Mouse (Mus musculus): Measurements from ENCODE around the gene Ulk1. TPM values are rescaled to one million over a fixed set of nuclear protein-coding genes. Genes with fewer than 3 reads are reported as not detected.

The Ulk1 gene
- polyA plus RNA-seq, 1 experiment from 2014 or later: 47.5 TPM

- H3K9me3 ChIP-seq (ENCODE audit: control insufficient read depth, low read length): no peaks in the 10 kb centered on the region
- ATAC-seq: no peak
- H3K4me1 ChIP-seq (replicated peaks; ENCODE audit: control insufficient read depth, insufficient read depth, low read length): peaks cover 55% of the 10 kb centered on the region
- 89% methylated on average over 1 of the region's 1 CpGs for WGBS
- no peaks in the 10 kb centered on the region for H3K27me3 ChIP-seq (replicated peaks; ENCODE audit: control insufficient read depth, insufficient read depth, low read length)
- no peak overlapping the region for H3K4me3 ChIP-seq (replicated peaks; ENCODE audit: low read length)
- H3K9ac ChIP-seq (replicated peaks; ENCODE audit: low read depth, low read length): no peak overlapping the region
- H3K36me3 ChIP-seq (ENCODE audit: control insufficient read depth, insufficient read depth): 0 out of 2 replicates have a peak, but pooled peaks cover 2% of the 10 kb centered on the region
- H3K4me2 ChIP-seq (ENCODE audit: low read length): peak overlapping the region; percentile 8
- H3K27ac ChIP-seq (ENCODE audit: low read length): no peak overlapping the region
These were observed 3.2 kb downstream of the Ulk1 start for GRCm38 (mm10) chr5:110806676-110807075.

GRCm38 (mm10) chr5:110806154-110806553, 3.7 kb downstream of the Ulk1 start:
- Histone ChIP-seq H3K27ac (ENCODE audit: low read length) (no peak overlapping the region), H3K9ac (replicated peaks; ENCODE audit: low read depth, low read length) (no peak overlapping the region), H3K36me3 (ENCODE audit: control insufficient read depth, insufficient read depth) (0 out of 2 replicates have a peak, but pooled peaks cover 2% of the 10 kb centered on the region), H3K27me3 (replicated peaks; ENCODE audit: control insufficient read depth, insufficient read depth, low read length) (no peaks in the 10 kb centered on the region), H3K4me2 (ENCODE audit: low read length) (peak overlapping the region; percentile 13), H3K4me1 (replicated peaks; ENCODE audit: control insufficient read depth, insufficient read depth, low read length) (peaks cover 55% of the 10 kb centered on the region), H3K4me3 (replicated peaks; ENCODE audit: low read length) (no peak overlapping the region), H3K9me3 (ENCODE audit: control insufficient read depth, low read length) (no peaks in the 10 kb centered on the region)
- 87% methylated on average over 4 of the region's 4 CpGs for WGBS
- no peak for ATAC-seq

- H3K4me2 ChIP-seq (ENCODE audit: low read length): no peak overlapping the region
- no peak overlapping the region for H3K27ac ChIP-seq (ENCODE audit: low read length)
- no peaks in the 10 kb centered on the region for H3K9me3 ChIP-seq (ENCODE audit: control insufficient read depth, low read length)
- H3K9ac ChIP-seq (replicated peaks; ENCODE audit: low read depth, low read length): no peak overlapping the region
- no peaks in the 10 kb centered on the region for H3K27me3 ChIP-seq (replicated peaks; ENCODE audit: control insufficient read depth, insufficient read depth, low read length)
- no peak overlapping the region for H3K4me3 ChIP-seq (replicated peaks; ENCODE audit: low read length)
- ATAC-seq: no peak
- 0 out of 2 replicates have a peak, but pooled peaks cover 2% of the 10 kb centered on the region for H3K36me3 ChIP-seq (ENCODE audit: control insufficient read depth, insufficient read depth)
- peaks cover 55% of the 10 kb centered on the region for H3K4me1 ChIP-seq (replicated peaks; ENCODE audit: control insufficient read depth, insufficient read depth, low read length)
- WGBS: 90% methylated on average over 7 of the region's 7 CpGs
These were observed 5.7 kb downstream of the Ulk1 start for GRCm38 (mm10) chr5:110804012-110804743.

- no peak for ATAC-seq
- no peak overlapping the region for H3K4me3 ChIP-seq (replicated peaks; ENCODE audit: low read length)
- no peaks in the 10 kb centered on the region for H3K27me3 ChIP-seq (replicated peaks; ENCODE audit: control insufficient read depth, insufficient read depth, low read length)
- H3K27ac ChIP-seq (ENCODE audit: low read length): no peak overlapping the region
- H3K4me1 ChIP-seq (replicated peaks; ENCODE audit: control insufficient read depth, insufficient read depth, low read length): peaks cover 43% of the 10 kb centered on the region
- H3K9me3 ChIP-seq (ENCODE audit: control insufficient read depth, low read length): no peaks in the 10 kb centered on the region
- H3K9ac ChIP-seq (replicated peaks; ENCODE audit: low read depth, low read length): no peak overlapping the region
- H3K4me2 ChIP-seq (ENCODE audit: low read length): no peak overlapping the region
- peaks cover 11% of the 10 kb centered on the region; the same call in 1 of the 2 replicates for H3K36me3 ChIP-seq (ENCODE audit: control insufficient read depth, insufficient read depth)
These were observed 7.1 kb downstream of the Ulk1 start for GRCm38 (mm10) chr5:110802809-110803208.

- H3K4me3 ChIP-seq (replicated peaks; ENCODE audit: low read length): no peak overlapping the region
- peaks cover 37% of the 10 kb centered on the region for H3K4me1 ChIP-seq (replicated peaks; ENCODE audit: control insufficient read depth, insufficient read depth, low read length)
- no peaks in the 10 kb centered on the region for H3K27me3 ChIP-seq (replicated peaks; ENCODE audit: control insufficient read depth, insufficient read depth, low read length)
- peaks cover 14% of the 10 kb centered on the region; the same call in 1 of the 2 replicates for H3K36me3 ChIP-seq (ENCODE audit: control insufficient read depth, insufficient read depth)
- no peaks in the 10 kb centered on the region for H3K9me3 ChIP-seq (ENCODE audit: control insufficient read depth, low read length)
- no peak overlapping the region for H3K27ac ChIP-seq (ENCODE audit: low read length)
- no peak for ATAC-seq
- H3K4me2 ChIP-seq (ENCODE audit: low read length): no peak overlapping the region
- WGBS: 85% methylated on average over 4 of the region's 4 CpGs
- no peak overlapping the region for H3K9ac ChIP-seq (replicated peaks; ENCODE audit: low read depth, low read length)
These were observed 7.7 kb downstream of the Ulk1 start for GRCm38 (mm10) chr5:110802186-110802585.

GRCm38 (mm10) chr5:110801036-110801624, 8.8 kb downstream of the Ulk1 start:
- WGBS: 86% methylated on average over 3 of the region's 3 CpGs
- Histone ChIP-seq H3K27me3 (replicated peaks; ENCODE audit: control insufficient read depth, insufficient read depth, low read length) (no peaks in the 10 kb centered on the region), H3K4me3 (replicated peaks; ENCODE audit: low read length) (no peak overlapping the region), H3K27ac (ENCODE audit: low read length) (no peak overlapping the region), H3K9ac (replicated peaks; ENCODE audit: low read depth, low read length) (no peak overlapping the region), H3K9me3 (ENCODE audit: control insufficient read depth, low read length) (no peaks in the 10 kb centered on the region), H3K36me3 (ENCODE audit: control insufficient read depth, insufficient read depth) (peaks cover 24% of the 10 kb centered on the region), H3K4me2 (ENCODE audit: low read length) (no peak overlapping the region), H3K4me1 (replicated peaks; ENCODE audit: control insufficient read depth, insufficient read depth, low read length) (peaks cover 26% of the 10 kb centered on the region)
- no peak for ATAC-seq

- H3K4me3 ChIP-seq (replicated peaks; ENCODE audit: low read length): no peak overlapping the region
- no peak overlapping the region for H3K4me2 ChIP-seq (ENCODE audit: low read length)
- no peaks in the 10 kb centered on the region for H3K27me3 ChIP-seq (replicated peaks; ENCODE audit: control insufficient read depth, insufficient read depth, low read length)
- H3K9ac ChIP-seq (replicated peaks; ENCODE audit: low read depth, low read length): no peak overlapping the region
- peaks cover 55% of the 10 kb centered on the region for H3K36me3 ChIP-seq (ENCODE audit: control insufficient read depth, insufficient read depth)
- no peak overlapping the region for H3K27ac ChIP-seq (ENCODE audit: low read length)
- peaks cover 4% of the 10 kb centered on the region; the same call in 1 of the 2 replicates for H3K4me1 ChIP-seq (replicated peaks; ENCODE audit: control insufficient read depth, insufficient read depth, low read length)
- WGBS: 68% methylated on average over 4 of the region's 4 CpGs
- no peak for ATAC-seq
- H3K9me3 ChIP-seq (ENCODE audit: control insufficient read depth, low read length): no peaks in the 10 kb centered on the region
These were observed 12.2 kb downstream of the Ulk1 start for GRCm38 (mm10) chr5:110797696-110798095.

- Histone ChIP-seq H3K27me3 (replicated peaks; ENCODE audit: control insufficient read depth, insufficient read depth, low read length) (no peaks in the 10 kb centered on the region), H3K9ac (replicated peaks; ENCODE audit: low read depth, low read length) (no peak overlapping the region), H3K9me3 (ENCODE audit: control insufficient read depth, low read length) (no peaks in the 10 kb centered on the region), H3K4me1 (replicated peaks; ENCODE audit: control insufficient read depth, insufficient read depth, low read length) (no peaks in the 10 kb centered on the region), H3K4me3 (replicated peaks; ENCODE audit: low read length) (no peak overlapping the region), H3K36me3 (ENCODE audit: control insufficient read depth, insufficient read depth) (peaks cover 83% of the 10 kb centered on the region), H3K27ac (ENCODE audit: low read length) (no peak overlapping the region), H3K4me2 (ENCODE audit: low read length) (no peak overlapping the region)
- WGBS: 94% methylated on average over 7 of the region's 7 CpGs
- no peak for ATAC-seq
These were observed 15.5 kb downstream of the Ulk1 start for GRCm38 (mm10) chr5:110794363-110794762.

GRCm38 (mm10) chr5:110788684-110789083, 21.2 kb downstream of the Ulk1 start:
- H3K4me1 ChIP-seq (replicated peaks; ENCODE audit: control insufficient read depth, insufficient read depth, low read length): no peaks in the 10 kb centered on the region
- no peaks in the 10 kb centered on the region for H3K27me3 ChIP-seq (replicated peaks; ENCODE audit: control insufficient read depth, insufficient read depth, low read length)
- H3K4me3 ChIP-seq (replicated peaks; ENCODE audit: low read length): no peak overlapping the region
- no peak overlapping the region for H3K27ac ChIP-seq (ENCODE audit: low read length)
- no peak overlapping the region for H3K4me2 ChIP-seq (ENCODE audit: low read length)
- peaks cover 76% of the 10 kb centered on the region for H3K36me3 ChIP-seq (ENCODE audit: control insufficient read depth, insufficient read depth)
- 69% methylated on average over 5 of the region's 5 CpGs for WGBS
- no peaks in the 10 kb centered on the region for H3K9me3 ChIP-seq (ENCODE audit: control insufficient read depth, low read length)
- no peak overlapping the region for H3K9ac ChIP-seq (replicated peaks; ENCODE audit: low read depth, low read length)
- peak; percentile 52; the same call in 1 of the 2 replicates for ATAC-seq
